Mouse (Mus musculus) urinary bladder, postnatal 14 days (tissue): ENCODE data around the gene Fam241a.

Experiments used
- DNase-seq: peaks from one replicate; pipeline ENCODE4 v3.0.0; 2021; ENCODE audit warnings: low spot score

Gene Fam241a

DNA sequence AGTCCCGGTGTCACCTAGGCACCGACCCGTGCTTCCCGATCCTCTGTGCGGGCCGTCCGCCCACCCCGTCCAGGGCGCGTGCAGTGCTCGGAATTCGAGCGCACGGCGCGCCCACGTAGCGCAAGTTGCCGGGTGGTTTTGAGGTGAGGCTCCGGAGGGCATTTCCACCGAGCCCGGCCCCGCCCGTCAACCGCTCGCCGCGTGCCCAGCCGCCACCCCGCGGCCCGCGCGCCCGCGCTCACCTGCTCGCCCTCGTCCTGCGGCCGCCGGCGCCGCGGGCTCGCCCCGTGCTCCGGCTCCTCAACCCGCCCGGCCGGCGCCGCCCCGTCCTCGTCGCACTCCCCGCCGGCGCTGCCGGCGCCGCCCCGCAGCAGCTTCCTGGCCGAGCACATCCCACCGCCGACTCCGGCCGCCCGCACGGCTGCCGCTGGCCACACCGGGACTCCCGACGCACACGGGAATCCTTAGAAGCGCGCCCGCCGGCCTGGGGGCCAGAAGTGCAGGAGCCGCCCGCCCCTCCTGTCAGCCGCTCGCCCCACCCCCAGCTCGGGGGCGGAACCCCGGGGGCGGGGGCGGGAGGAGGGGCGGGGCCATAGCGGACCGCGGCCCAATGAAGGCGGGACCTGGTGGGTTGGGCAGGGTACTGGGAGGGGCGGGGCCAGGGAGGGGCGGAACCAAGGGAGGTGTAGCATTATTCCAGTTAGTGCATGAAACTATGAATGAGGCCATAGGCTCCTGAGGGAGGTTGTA is at the start of gene Fam241a:
Gene Fam241a, minus strand, starts transcription at position 533 of the 750 bp plus-strand sequence.
- DNase-seq: peak; percentile 85

DNA sequence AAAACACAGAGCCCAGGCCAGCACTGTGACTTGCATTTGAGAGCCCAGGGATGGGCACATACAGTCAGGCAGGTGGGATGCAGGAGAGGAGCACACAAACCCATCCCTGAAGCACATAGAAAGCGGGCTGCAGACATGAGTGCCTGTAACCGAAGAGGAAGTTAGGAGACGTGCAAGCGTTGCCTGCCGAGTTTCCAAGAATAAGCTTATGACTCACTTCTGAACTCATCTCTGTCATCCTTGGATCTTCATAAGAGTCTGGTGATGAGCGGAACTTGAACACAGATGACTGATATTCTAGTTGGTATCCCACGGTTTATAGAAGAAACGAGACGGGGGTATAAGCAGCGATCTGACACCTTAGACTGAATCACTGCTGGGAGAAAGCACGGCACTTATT is 36.3 kb upstream of the Fam241a start:
- DNase-seq: no peak

DNA sequence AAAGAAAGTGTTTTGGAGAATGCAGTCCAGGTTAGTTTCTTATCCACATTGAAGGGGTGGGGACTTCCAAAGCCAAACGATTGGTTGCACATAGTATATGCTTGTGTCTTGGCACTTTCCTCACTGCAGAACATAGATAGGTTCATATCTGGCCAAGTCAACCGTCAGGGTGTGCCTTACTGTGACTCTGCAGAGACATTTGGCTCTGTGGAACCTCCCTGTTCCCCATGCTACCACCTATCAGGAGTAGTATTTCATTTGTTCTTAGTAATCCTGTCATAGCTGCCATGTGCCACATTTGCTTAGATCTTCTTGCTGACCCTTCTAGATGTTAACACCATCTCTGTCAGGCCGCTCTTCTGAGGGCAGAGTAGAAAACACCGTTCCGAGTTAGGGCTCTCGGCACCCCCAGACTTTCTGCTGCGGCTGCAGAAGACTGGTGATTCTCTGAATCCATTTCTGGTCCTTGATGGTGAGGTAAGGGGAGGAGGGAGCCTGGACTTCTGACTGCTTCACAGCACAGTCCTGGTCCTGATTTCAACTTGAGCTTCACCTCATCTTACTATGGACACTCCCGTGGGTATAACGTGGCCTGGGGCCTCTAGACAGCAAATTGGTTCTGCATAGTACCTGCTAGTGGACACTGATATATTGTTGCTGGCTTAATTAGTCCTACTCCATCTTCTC is 34.3 kb upstream of the Fam241a start:
- no peak for DNase-seq

DNA sequence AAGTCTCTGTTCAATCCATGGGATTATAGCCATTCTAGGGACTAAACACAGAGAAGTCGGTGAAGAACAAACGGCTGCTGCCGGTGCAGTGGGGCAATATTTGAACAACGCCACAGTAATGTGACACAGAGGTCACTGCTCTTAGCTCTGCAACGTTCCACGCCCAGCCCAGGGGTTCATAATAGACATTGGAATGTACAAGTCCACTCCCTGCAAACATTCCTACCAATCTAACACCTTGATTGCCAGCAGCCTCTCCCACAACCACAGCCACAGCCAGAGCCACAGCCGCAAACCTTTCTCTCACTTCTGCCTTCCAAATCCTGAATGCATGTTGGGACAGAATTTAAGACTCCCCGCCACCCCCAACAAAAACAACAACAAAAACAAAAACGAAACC is 33.8 kb upstream of the Fam241a start:
- peak; percentile 86 for DNase-seq

DNA sequence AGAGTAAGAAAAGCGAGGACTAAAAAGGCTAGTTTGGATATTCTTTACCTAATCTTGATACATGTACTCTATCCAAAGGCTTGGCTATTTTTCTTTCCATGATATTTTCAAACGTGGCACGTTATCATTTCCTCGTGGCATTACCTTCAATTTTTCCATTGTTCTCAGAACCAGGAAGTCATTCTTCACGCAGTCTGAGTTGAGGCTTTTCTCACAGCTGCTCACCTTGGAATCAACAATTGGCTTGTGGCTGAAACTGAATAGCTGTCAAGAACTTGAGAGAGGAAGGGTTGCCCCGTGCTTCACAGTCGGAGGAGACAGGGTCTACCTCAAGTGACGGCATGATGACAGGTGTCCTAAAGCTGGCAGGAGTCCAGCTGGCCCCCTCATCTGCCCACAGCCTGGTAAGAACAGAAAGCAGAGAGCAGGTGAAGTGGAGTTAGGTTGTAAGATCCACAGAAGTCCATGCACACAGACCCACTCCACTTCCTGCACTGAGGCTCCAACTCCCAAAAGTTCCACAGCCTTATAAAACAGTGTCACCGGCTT is 30.6 kb upstream of the Fam241a start:
- DNase-seq: no peak

DNA sequence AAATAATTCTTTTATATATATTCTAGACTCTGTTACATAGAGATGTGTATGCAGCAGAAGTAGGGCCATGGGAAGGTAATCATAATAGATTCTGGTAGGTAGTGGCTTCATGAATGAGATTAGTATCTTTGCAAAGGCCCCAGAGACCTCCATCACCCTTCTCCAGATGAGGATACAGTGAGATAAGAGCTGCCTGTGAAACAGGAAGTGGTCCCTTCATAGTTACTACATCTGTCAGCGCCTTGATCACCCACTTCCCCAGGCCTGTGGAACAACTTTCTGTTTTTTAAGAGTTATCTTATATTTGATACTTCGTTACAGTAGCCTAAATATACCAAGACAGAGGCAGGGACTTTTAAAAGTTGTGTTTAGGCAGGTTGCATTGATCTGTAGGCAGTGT is 28.3 kb upstream of the Fam241a start:
- no peak for DNase-seq

DNA sequence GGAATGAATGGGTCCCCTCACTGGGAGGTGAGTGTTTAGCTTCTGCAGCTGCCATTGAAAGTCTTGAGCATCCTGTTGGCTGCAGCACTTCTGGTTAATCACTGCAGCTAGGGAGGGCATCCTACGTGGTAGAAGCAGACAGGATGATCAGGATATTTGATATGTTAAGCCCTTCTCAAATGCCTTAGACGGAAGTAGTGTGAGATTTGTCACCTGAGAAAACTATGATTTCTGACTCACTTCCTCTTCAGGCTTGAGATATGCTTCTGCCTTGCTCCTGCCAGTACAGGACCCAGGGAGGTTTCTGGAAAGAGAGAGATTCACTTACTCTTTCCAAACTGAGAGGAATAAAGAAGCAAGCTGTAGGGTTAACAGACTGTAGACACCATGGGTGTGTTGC is 27.1 kb upstream of the Fam241a start:
- DNase-seq: no peak

DNA sequence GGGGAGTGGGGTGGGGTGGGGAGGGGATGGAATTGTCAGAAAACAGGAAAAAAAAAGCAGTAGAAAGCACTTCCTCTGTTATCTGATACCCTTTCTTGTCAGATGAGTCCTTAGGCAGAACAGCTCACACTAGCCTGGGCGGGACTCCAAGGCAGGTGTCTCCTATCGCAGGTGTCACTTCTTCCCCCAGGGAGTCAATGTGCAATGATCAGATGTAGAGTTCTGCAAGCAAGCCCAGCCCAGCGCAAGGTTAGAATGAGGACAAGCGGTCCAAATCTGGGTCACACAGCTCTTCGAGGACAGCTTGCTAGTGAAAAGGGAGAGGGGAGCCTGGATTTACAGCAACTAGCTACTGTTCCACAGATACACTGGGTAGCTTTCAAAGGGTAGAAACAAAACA is 26.0 kb upstream of the Fam241a start:
- DNase-seq: no peak

DNA sequence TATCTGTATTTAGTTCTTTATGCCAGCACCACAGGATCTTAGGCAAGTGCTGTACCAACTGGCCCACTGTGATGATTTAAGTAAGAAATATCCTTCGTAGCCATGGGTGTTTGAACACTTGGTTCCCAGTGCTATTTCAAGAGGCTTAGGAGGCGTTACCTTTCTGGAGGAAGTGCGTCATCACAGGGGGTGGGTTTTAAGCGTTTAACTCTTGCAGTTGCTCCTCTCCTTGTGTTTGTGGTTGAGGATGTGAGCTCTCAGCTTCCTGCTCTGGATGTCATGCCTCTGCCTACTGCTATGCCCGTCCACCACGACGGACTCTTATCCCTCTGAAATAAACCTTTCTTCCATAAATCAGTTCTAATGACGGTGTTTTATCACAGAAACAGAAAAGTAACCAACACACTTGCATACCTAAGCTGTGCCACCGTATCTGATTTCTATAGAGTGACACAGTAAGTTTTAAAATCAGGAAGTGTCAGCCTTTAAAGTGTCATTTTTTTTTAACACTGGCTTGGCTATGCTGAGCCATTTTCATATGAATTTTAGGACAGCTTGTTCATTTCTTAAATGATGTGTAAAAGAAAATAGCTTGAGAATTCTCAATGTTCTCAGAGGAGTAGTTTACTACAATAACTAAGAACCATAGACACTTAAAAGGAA is 22.0 kb upstream of the Fam241a start:
- no peak for DNase-seq

DNA sequence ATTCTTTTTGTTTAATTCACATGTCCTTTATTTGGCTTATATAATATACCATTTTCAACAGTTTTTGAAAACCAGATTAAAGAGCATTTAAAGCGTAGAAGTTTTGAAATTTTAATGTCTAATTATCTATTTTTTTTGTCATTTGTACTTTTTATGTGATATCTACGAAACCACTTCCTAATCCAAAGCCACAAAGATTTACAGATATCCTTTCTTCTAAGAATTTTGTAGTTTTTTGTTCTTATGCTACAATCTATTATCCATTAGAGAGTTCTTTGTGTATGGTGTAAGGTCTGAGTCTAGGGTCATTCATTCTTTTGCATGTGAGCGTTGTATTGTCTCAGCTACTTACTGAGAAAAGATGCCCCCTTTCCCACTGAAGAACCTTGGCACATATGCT is 21.4 kb upstream of the Fam241a start:
- no peak for DNase-seq

DNA sequence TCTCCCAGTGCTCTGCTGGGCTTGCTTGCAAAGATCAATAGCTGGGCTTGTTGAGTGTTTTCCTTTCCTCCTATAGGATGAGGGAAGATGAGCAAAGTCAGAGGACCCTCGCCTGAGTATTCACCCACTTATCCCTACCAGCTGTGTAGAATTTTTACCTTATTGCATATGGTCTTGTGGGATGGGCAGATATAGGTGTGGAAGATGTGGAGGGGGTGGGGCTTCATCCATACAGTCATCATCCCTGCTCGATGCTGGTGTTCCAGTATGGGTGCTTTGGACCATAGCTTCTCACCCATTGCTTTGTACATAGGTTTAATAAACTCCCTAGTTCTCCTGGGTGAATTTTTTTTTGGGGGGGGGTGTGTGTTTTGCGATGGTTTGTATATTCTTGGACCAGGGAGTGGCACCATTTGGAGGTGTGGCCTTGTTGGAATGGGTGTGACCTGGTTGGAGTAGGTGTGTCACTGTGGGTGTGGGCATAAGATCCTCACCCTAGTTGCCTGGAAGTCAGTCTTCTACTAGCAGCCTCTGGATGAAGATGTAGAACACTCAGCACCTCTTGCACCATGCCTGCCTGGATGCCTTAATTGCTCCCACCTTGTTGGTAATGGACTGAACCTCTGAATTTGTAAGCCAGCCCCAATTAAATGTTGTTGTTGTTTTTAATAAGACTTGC is 19.7 kb upstream of the Fam241a start:
- DNase-seq: no peak

DNA sequence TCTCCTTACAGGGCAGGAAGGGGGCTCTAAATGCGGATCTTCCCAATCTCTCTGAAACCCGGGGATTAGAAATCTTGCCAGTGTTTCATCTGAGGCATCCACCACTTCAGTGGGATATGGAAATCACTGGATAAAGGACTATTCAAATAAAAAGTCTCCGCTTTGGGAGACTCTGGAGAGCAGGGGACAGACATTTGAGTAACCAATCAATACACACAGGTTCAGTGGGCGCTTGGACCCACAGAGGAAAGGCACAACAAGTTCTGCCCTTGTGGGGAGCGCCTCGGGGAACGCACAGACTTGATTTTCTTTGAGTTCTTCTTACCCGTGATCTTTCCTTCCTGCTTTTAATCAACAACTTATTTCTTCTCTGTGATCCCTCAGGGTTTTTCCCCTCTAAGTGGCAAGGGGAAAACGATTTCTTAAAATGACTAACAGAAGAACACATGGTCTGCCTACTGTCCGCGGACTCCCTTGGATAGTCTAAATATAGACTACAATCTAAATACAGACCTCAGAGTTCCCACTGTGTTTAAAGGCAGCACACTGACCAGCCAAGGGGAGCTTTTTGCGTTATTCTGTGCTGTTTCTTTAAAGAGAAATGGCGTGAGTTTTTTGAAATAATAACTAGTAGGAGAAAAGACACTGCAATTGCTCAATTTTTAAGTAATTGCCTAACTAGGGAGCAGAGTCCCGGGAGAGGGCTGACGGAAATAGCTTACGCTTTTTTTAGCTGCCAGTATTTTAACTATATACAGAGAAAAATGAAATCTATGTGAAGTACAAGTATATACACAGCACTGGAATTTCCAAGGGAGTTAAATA is 18.0 kb upstream of the Fam241a start:
- DNase-seq: no peak

DNA sequence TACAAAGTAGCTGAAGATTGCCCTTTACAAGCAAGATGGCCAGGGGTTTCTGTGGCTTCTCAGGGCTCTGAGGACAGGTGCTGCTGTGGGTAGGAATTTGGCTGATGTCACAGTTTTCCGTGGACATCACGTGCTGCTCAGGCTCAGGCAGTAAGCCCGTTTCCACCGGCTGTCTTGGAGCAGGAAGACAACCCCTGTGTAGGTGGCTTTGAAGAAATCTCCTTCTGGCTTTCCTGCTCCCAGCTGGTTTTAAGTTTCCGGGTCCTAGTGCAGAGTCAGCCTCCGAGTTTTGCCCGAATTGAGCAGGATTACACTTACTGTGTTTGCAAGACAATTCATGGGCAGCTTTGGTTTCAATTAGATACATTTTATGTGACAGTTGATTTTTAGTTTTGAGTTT is 13.8 kb upstream of the Fam241a start:
- DNase-seq: no peak

DNA sequence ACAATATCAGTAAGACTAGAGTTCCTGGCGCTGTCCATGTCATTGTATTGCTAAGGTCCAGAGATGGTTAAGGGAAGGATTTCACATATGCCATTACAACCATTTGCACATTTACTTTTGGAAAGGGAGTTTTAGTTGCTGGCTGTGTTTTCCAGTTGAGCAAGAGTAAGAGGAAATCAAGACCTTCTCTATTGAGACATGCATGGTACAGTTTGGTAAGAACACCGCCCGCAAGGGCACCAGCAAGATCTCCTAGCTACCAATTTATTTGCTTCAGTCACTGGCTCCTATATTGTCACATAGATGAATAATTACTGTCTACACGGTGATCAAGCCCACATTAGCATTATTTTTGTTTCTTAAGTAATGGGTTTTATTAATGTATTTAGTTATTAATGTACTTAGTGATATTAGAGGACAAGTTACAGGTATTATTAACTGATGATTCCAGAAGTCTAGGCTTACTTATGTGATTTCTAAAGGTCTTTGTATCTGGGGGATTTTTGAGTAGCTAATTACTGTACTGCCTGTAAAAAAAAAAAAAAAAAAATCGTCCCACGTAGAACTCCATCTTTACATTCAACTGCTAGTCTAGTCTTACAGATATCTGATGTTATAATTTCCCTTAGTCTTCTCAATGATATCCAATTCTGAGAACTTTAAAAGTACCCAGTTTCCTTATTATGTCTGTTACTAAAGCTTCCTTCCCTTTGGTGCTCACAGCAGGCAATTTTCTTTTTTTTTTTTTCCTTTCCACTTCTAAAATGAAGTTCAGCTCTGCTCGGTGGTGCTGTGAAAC is 944 bp downstream of the Fam241a start:
- no peak for DNase-seq

DNA sequence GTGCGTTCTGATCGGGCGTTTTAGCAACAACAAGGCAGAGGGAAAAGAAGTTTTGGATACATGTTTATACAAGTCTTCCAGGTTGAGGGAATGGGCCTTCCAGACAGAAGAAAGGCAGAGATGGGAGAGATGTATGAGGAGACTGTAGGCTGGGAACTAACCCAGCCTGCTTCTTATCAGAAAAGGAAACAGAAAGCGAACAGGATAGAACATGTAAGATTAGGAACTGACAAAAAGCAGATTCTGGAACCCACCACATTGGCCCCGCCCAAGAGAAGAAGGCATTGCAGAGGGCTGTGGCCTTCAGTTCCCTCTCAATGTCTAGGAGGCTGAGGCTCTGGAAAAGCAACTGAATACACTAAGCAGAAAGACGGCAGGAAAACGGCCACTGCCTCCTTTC is 2.2 kb downstream of the Fam241a start:
- peak; percentile 62 for DNase-seq

DNA sequence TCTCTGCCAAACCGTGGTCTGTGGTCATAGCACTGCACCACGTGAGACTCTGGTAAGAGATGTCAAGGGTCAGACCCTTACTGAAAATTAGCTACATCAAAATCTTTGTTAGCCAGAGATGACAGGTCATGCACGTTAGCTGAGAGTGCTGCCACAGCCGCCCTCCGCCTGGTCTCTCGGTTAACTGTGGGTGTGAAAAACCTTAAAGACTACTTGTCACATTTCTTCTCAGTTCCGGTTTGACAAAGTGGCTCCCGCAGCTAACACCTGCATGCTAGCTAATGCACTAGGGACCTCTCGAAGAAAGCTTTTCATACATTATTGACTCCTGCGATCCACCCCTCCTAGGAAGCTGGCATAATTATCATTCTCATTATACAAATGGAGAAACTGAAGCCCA is 4.2 kb downstream of the Fam241a start:
- no peak for DNase-seq

DNA sequence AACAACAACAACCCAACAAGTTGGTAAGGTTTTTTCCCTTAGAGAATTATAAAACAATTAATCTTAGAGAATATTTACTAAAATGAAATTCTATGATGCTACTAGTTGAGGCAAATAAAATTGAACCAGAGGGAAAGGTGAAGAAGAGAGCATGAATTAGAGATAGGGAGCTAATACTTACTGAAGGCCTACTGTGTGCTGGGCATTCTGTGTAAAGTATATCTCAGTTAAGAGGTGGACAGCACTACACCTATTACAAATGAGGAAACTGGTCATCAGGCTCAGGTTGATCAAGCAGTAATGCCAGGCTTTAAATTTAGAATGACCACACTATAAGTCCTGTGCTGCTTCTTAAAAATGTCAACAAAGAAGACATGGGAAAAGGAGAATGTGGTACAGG is 6.1 kb downstream of the Fam241a start:
- DNase-seq: no peak

DNA sequence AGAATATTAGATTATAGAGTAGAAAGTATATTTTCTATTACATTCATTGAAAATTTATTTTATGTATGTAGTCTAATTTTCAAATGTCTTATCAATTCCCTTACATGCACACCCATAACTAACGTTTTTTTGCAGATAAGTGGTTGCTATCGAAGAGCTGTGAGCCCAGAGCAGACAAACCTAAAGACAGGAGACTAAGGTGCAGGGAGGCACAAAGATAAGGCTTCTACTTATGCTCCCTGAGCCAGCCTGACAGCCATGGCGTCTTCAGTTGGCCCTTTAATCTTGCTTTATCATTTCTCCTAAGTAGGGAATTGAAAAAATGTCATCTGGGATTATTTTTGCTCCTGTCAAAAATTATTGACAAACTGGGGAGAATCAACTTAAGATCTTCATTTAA is 6.6 kb downstream of the Fam241a start:
- DNase-seq: no peak

DNA sequence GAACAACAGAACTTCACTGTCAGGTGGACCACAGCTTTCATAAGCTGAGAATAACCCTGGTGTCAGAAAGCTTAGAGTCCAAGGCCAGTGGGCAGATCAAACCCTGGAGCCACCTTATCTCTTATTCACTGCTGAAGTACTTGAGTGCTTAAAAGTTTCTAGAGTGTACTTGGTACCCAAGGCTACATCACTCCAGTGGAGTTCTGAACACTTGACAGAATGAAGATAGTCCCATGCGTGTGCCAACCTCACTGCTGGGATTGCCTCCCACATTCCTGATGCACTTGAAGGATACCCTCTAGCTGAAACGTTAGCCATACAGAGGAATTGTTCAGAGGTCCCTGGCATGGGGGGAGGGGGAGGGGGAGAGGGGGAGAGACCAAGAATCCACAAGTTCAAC is 14.4 kb downstream of the Fam241a start:
- no peak for DNase-seq

DNA sequence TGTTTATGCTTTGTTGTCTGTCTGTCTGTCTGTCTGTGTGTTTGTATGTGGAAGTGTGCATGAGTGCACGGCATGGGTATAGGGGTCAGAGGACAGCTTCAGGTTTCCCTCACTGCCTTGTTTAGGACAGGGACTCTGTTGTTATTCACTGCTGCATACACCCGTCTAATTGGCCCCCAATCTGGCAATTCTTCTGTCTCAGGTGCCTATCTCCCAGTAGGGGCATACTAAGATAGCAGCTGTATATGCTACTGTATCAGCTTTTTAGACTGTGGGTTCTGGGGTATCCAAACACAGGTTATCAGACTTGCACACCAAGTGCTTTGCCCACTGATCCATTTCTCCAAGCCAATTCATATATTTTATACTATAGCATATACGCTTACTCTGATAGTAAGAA is 16.2 kb downstream of the Fam241a start:
- DNase-seq: no peak

DNA sequence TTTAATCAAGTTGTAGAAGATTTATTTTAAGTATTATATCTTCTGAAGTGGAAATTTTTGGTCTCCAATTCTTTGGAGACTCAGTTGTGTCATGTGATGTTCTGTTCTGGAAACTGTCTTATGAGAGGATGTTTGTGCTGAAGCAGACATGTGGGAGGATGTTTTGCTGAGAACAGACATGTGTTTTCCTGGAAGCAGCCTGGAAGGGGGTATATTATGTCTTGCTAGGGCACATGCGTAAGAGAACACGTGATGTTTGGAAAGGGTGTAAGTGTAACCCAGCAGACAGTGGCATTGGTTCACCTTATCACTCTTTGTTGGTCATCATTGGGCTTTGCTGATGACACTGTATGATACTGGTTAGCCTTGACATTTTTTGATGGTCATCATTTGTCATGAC is 20.6 kb downstream of the Fam241a start:
- DNase-seq: no peak
